Mouse (Mus musculus) frontal cortex, postnatal 14 days (tissue): ENCODE measurements around the gene Dock10.

ENCODE experiments used
- DNase-seq, 2 experiments: peaks; one replicate each; pipeline ENCODE4 v3.0.0; 2022; ENCODE audit warnings: low spot score in 2 of 2

Dock10 gene

GRCm38 (mm10) chr1:80728183-80728582 lies 30.1 kb downstream of the Dock10 start:
- no peak for DNase-seq

GRCm38 (mm10) chr1:80727403-80727802 lies 30.9 kb downstream of the Dock10 start:
- DNase-seq: no peak

DNA sequence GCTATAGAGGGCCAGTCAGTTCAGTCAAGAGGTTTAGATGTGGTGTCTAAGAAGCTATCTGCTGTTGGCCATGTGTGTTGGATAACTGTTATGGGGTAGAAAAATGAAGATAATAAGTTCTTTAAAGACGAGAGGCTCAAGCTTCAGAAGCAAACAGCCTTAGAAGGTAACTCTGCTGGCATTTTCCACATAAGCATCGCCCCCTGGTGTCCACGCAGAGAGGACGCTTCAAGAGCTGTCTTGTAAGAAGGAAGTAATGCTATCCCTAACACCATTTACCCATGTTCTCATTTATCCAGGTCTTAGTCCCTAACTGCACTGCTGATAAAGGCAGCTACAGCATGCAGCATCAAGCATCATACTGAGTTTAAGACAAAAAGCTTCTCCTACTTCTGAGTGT lies 35.7 kb downstream of the Dock10 start:
- DNase-seq: peak; percentile 15 to 36

DNA sequence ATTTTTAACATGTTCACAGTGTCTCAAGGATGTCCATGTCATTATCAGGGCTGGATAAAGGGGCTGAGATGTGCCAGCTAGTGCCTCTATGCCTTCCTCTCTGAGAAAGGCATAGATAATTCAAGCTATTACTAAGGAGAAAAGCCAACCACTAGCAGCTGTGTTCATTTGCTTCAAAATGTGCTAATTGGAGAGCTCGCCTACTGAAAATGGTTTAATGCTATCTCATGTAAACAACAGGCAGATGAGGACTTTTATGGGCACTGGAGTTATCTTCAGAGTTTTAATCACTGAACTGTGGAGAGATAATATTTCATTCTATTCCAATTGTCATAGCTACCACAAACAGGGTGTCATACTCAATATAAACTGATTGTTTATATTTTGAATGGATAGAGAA lies 36.3 kb downstream of the Dock10 start:
- DNase-seq: no peak

- DNase-seq: no peak
Measured at GRCm38 (mm10) chr1:80721181-80721580, 37.1 kb downstream of the Dock10 start.

- no peak for DNase-seq
Measured at GRCm38 (mm10) chr1:80720146-80720545, 38.2 kb downstream of the Dock10 start.

DNA sequence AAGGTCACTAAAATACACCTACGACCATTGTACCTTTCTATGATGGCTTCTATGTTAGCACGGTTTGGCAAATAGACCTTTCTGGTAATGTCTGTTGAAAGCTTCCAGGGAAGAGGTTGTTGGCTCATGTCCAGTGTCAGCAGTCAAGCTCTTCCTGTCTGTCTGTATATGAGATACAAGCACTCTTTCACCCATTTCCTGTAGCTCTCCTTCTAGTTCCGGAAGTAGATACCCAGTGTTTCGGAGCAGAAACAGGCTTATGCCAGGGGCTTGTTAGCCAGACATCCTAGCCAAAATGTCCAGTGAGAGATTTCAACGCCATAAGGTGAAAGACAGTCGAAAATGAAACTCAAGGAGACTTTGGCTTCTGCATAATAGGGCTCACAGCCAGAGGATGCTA lies 38.9 kb downstream of the Dock10 start:
- no peak for DNase-seq

DNA sequence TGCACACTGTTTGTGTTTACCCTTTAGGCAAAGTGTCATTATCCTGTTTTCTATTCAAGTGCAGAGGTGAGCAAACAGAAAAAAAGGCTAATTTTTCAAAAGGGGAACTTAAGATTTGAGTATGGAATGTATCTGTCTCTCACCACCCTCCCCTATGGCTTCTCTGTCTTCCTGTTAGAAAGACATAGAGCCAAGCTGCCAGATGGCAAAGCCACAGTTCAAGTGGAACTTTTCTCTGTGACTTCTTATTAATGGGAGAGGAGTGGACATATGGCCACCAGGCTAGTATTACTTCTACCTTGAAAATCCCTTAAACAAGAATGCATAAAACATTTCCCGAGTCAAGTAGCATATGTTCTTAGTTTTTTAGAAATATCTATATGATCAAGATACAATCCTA lies 39.7 kb downstream of the Dock10 start:
- no peak for DNase-seq

- no peak for DNase-seq
Measured at GRCm38 (mm10) chr1:80715917-80716316, 42.4 kb downstream of the Dock10 start.

DNA sequence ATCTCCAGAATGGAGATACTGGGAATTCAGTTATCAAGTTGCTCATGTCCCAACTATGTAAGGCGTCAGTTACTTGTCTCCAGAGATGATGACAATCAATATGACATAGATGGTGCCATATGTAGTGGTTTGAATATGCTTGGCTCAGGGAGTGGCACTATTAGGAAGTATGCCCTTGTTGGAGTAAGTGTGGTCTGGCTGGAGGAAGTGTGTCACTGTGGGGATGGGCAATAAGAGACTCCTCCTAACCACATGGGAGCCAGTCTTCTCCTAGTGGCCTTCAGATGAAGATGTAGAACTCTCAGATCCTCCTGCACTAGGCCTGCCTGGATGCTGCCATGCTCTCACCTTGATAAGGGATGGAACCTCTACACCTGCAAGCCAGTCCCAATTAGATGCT lies 44.4 kb downstream of the Dock10 start:
- DNase-seq: no peak

DNA sequence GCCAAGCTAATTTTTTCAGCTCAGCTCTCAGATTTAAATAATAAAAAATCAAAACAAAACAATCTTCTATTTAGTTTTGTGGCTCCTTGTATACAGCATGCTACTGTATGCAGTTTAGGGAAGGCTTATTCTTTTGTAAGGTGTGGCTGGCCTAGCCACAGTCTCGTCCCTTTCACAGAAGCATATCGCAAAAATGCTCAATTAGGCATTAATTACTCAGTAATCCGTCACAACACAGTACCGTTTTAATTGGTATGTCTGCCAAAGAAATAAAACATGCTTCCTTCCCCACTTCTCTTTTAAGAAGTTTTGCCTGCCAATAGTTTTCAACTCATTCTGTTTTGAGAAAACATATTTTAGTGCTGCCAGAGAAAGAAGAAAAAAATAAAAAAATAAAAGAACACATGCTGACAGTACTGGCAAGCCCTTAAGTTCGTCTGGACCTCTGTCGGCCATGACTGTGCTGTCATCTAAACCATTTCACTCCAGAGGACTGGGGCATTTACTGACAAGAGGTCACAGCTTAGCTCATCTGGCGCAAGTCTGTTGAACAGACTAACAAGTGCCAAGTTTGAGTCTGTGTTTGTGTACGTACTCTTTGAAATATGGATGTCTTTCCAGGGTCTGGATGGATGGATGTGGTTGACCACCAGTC lies 47.6 kb downstream of the Dock10 start:
- no peak for DNase-seq

GRCm38 (mm10) chr1:80710097-80710541 lies 48.2 kb downstream of the Dock10 start:
- no peak for DNase-seq

DNA sequence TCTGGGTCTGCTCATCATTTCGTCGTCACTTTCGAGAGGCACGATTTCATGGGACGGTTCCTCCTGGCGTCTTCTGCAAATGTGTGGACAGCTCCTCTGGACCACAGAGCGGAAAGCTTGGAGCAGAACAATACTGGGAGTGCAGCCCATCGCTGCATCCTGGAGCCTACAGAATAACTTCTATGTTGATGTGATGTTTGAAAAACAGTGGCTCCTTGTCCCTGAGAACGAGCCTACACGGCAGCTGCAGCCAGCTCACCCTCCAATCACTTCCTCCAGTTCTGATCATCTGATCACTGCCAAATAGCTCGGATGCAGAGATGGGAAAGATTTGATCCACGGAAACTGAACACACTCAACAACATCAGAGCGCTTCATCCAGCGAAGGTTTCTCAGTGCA lies 49.0 kb downstream of the Dock10 start:
- DNase-seq: peak; percentile 13 to 14

GRCm38 (mm10) chr1:80703279-80703678 lies 55.0 kb downstream of the Dock10 start:
- no peak for DNase-seq

DNA sequence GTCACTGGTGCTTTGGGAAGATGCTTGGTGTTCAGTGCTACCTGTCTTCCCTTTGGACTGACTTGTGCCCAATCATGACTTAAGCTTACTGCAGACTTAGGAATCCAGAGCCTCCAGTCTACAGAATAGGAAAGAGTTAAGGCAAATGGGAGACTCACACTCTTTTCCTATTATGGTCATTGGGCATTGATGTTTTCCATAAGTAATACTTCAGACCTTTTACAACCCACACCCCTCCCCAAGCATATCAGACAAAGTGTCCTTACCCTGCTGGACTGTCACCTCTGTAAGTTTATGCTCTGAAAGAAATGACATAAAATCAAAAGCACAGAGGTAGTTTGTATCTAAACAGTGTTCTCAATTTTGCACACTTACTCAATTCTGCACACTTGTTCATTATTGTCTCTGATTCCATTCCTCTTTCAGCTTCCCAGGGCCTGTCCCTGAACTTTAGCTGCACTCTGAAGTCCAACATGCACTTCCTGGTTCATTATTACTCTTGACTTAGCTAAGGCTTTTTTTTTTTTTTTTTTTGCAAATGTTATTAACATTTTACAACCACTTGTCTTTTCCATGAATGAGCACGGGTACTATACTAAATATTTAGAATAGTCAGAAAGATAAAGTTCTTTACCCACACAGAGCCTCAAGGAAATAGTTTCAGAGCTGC lies 82.2 kb downstream of the Dock10 start:
- DNase-seq: no peak

DNA sequence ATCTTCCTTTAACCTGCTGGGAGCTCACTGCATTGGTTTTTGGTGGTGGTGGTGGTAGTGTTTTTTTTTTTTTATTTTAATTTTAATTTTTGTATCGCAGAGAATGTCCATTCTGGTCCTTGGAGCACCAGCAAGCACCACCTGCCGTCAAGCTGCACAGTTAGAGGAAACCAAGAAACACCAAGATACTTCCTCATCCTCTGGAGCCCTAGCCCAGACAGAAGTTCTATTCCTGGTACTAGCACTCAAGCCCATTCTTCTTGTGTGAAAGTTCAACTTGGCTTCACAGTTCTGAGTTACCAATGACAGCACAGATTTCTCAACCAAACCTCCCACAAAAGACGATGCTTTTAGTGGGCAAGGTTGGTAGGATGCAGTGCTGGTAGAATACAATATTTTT lies 86.6 kb downstream of the Dock10 start:
- DNase-seq: no peak

- DNase-seq: no peak
Measured at GRCm38 (mm10) chr1:80671056-80671455, 87.3 kb downstream of the Dock10 start.

DNA sequence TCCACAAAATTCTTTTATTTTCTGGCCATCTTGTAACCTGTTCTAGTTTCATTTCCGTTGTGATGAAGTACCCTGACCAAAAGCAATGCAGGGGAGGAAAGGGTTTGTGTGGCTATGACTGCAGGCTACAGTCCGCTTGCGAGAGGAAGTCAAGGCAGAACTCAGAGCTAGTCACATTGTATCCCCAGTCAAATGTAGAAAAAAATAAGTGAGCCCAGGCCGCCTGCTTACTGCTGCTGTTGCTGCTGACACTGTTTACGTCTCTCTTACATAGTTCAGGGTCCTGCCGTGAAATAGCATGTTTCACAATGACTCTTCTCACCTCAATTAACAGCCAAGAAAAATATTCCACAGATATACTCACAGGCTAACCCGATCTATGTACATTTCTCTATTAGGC lies 87.9 kb downstream of the Dock10 start:
- no peak for DNase-seq

DNA sequence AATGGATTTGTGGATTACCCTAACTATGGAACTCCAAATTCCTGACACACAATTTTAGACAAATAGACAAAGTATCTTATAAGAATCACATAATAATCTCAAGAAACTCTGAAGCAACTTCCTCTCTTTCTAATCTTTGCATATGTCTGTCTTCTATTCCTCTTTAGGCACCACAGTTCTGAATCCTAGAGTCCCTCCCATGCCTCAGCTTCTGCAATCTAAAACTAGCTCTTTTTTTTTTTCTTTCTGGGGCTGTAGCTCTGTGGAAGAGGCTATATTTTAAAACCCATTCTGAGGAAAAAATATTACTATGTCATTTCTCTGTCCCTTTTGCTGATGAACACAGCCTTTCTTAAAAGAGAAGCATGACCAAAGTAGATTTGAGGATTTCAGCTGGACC lies 92.6 kb downstream of the Dock10 start:
- DNase-seq: no peak

DNA sequence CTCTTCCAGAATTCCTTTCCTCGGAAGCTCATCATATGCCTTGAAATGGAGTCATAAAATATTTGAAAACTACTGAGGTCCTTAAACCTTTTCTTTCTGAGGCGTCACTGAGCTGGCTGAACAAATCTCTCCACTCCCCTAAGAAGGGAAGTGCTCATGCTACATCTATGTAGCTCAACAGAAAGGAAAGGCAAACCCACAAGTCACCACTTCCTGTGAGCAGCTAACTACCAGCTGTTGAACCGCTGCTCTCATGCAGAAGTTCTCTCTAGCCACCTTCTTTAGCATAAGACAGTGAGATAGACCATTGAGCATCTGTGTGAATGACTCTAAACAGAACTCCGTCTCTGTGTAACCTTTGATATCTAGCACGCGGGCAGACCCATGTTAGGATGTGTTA lies 93.2 kb downstream of the Dock10 start:
- no peak for DNase-seq

DNA sequence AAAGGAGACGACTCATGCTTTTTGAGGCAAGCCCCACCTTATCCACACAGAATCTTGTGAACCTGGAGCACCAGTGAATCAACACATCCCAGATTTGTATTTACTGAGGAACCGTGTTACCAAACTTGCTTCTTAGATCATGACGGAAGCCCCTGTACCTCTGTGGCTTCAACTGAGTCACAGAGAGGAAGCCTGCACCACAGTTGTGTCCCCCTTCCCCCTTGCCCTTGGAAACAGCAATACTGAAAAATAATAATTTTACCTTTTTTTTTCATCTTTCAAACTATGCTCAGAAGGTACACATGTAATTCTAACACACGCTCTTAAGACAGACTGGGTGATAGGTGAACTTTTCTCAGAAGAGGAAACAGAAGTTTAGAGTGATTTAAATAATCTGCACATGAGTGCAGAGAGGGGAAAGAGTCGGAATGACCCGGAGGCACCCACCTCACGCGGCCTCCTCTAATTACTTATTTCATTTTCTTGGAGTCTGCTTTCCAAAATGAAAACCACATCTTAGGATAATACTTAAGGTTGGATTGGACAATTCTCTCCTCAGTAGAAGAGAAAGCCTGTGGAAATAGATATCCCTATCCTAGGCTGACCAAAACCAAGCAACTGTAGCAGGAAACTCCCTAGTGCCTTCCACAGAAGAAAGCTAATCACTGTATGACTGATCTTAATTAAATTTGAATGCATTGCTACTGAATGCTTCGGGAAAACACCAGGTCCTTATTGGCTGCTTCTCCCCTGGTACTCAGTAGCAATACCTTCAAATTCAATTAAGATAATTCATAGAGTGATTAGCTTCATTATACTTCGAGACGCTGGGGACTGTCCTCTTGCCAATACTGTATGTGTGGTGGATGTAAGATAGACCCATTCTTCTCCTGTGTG lies 96.6 kb downstream of the Dock10 start:
- DNase-seq: no peak

DNA sequence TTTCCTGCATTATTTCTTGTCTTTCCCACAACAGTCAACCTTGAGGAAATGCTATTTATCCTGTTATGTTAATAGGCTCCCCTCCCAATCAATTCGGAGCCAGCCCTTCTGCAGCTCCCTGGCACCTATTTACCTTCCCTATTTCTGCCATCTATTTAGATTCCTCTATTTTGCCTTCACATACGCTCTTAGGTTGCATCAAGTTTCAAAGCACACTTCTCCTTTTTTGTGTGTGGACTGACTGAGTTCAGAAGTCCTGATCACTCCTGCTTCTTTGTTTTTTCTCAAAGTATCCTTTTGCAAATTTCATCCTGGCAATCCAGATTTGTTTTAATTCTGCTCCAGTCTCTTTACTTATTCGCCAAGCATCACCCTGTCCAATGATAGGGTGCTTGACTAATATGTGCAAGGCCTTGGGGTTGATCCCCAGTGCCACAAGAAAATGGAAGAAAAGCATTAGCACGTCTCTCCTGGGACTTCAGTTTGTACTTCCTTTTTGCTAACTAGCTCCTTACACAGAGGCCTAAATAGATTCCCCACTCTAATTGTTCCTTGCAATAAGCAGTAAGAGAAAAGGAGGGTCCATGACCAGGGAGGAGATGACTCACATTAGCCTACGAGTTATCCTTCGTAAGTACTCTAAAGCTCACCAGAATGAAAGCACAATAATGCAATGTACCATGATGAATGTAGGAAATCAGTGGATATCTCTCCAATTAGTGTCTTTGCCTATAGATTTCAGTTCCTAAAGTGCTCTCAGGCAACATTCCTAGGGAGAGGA lies 98.7 kb downstream of the Dock10 start:
- DNase-seq: no peak
